Mouse (Mus musculus): ENCODE results near the gene Slc35f4. TPM values are rescaled to one million over a fixed set of nuclear protein-coding genes. Genes with fewer than 3 reads are reported as not detected.

Slc35f4 gene
- not detected in 2 replicates for polyA plus RNA-seq (2012)

- no peaks in the 10 kb centered on the region for H3K9me3 ChIP-seq (ENCODE audit: control insufficient read depth, low read length)
- H3K27me3 ChIP-seq (ENCODE audit: control insufficient read depth) = peaks cover 10% of the 10 kb centered on the region
- H3K36me3 ChIP-seq (ENCODE audit: control insufficient read depth) = no peaks in the 10 kb centered on the region
- no peaks in the 10 kb centered on the region for H3K4me1 ChIP-seq (ENCODE audit: control insufficient read depth)
- no peak within 1 kb of the TSS for H3K4me3 ChIP-seq (replicated peaks)
- TF ChIP-seq GATA1 (IDR thresholded peaks at IDR 0.05; ENCODE audit: low read length) (no peak), TAL1 (IDR thresholded peaks at IDR 0.05; ENCODE audit: low read length) (no peak)
Observed at GRCm38 (mm10) chr14:49525931-49526291, at the start of gene Slc35f4. Gene Slc35f4 (minus strand): TSS chr14:49526046.

GRCm38 (mm10) chr14:49568369-49568768, 42.5 kb upstream of the Slc35f4 start:
- Histone ChIP-seq H3K36me3 (ENCODE audit: control insufficient read depth) (no peaks in the 10 kb centered on the region), H3K4me3 (replicated peaks) (no peak overlapping the region), H3K27me3 (ENCODE audit: control insufficient read depth) (no peaks in the 10 kb centered on the region), H3K9me3 (ENCODE audit: control insufficient read depth, low read length) (no peaks in the 10 kb centered on the region), H3K4me1 (ENCODE audit: control insufficient read depth) (no peaks in the 10 kb centered on the region)
- no peak for TF ChIP-seq GATA1 (IDR thresholded peaks at IDR 0.05; ENCODE audit: low read length)
- TF ChIP-seq TAL1 (IDR thresholded peaks at IDR 0.05; ENCODE audit: low read length) = no peak

DNA sequence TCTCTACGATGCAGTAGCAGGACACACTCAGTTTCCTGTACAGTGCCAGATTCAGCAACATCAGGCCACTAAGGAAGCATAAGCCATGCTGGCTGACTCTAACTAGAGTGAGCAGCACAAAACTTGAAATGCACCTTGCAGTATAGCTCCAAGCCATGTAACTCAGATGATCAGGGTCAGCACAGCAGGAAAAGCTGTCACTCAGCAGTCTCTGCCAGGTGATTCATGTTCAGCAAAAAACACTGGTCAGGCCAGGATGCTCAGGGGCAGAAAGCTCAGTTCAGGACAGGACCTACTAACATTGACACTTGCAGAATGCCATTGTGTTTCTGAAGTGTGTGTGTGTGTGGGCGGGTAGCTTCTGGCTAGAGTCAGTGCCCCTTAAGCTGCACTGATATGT, 34.9 kb upstream of the Slc35f4 start:
- no peaks in the 10 kb centered on the region for H3K36me3 ChIP-seq (ENCODE audit: control insufficient read depth)
- no peaks in the 10 kb centered on the region for H3K27me3 ChIP-seq (ENCODE audit: control insufficient read depth)
- H3K9me3 ChIP-seq (ENCODE audit: control insufficient read depth, low read length) = no peaks in the 10 kb centered on the region
- no peak for TF ChIP-seq GATA1 (IDR thresholded peaks at IDR 0.05; ENCODE audit: low read length)
- no peak for TF ChIP-seq TAL1 (IDR thresholded peaks at IDR 0.05; ENCODE audit: low read length)
- H3K4me3 ChIP-seq (replicated peaks) = no peak overlapping the region
- no peaks in the 10 kb centered on the region for H3K4me1 ChIP-seq (ENCODE audit: control insufficient read depth)

DNA sequence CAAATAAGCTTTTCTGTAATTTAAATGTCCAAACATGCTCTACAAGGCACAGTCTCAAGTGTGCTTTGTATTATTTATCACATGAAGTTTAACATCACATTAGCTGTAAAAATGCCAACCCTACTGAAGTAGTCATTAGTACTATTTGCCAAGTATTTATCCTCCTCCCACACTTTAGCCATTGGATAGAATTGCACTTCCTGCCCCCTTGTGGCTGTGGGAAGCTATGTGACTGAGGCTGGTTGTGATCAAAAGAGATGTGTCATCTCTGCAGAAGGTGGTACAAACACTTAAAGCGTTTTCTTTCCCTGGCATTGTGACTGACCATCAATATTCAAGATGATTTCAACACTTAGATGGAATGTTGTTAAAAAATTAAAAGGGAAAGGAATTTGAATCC, 14.3 kb upstream of the Slc35f4 start:
- Histone ChIP-seq H3K36me3 (ENCODE audit: control insufficient read depth) (no peaks in the 10 kb centered on the region), H3K4me3 (replicated peaks) (no peak overlapping the region), H3K9me3 (ENCODE audit: control insufficient read depth, low read length) (no peaks in the 10 kb centered on the region), H3K4me1 (ENCODE audit: control insufficient read depth) (no peaks in the 10 kb centered on the region), H3K27me3 (ENCODE audit: control insufficient read depth) (no peaks in the 10 kb centered on the region)
- no peak for TF ChIP-seq TAL1 (IDR thresholded peaks at IDR 0.05; ENCODE audit: low read length)
- no peak for TF ChIP-seq GATA1 (IDR thresholded peaks at IDR 0.05; ENCODE audit: low read length)

GRCm38 (mm10) chr14:49525176-49525930, 493 bp downstream of the Slc35f4 start:
- Histone ChIP-seq H3K36me3 (ENCODE audit: control insufficient read depth) (no peaks in the 10 kb centered on the region), H3K4me3 (replicated peaks) (no peak overlapping the region), H3K27me3 (ENCODE audit: control insufficient read depth) (peaks cover 10% of the 10 kb centered on the region), H3K4me1 (ENCODE audit: control insufficient read depth) (no peaks in the 10 kb centered on the region), H3K9me3 (ENCODE audit: control insufficient read depth, low read length) (no peaks in the 10 kb centered on the region)
- no peak for TF ChIP-seq TAL1 (IDR thresholded peaks at IDR 0.05; ENCODE audit: low read length)
- TF ChIP-seq GATA1 (IDR thresholded peaks at IDR 0.05; ENCODE audit: low read length) = no peak

- H3K4me1 ChIP-seq (ENCODE audit: control insufficient read depth) = no peaks in the 10 kb centered on the region
- TF ChIP-seq TAL1 (IDR thresholded peaks at IDR 0.05; ENCODE audit: low read length) (no peak), GATA1 (IDR thresholded peaks at IDR 0.05; ENCODE audit: low read length) (no peak)
- no peaks in the 10 kb centered on the region for H3K36me3 ChIP-seq (ENCODE audit: control insufficient read depth)
- peaks cover 10% of the 10 kb centered on the region for H3K27me3 ChIP-seq (ENCODE audit: control insufficient read depth)
- no peaks in the 10 kb centered on the region for H3K9me3 ChIP-seq (ENCODE audit: control insufficient read depth, low read length)
- no peak overlapping the region for H3K4me3 ChIP-seq (replicated peaks)
Observed at GRCm38 (mm10) chr14:49524665-49525064, 1.2 kb downstream of the Slc35f4 start.

- H3K9me3 ChIP-seq (ENCODE audit: control insufficient read depth, low read length) = no peaks in the 10 kb centered on the region
- no peaks in the 10 kb centered on the region for H3K27me3 ChIP-seq (ENCODE audit: control insufficient read depth)
- no peak for TF ChIP-seq TAL1 (IDR thresholded peaks at IDR 0.05; ENCODE audit: low read length)
- TF ChIP-seq GATA1 (IDR thresholded peaks at IDR 0.05; ENCODE audit: low read length) = no peak
- no peaks in the 10 kb centered on the region for H3K4me1 ChIP-seq (ENCODE audit: control insufficient read depth)
- no peak overlapping the region for H3K4me3 ChIP-seq (replicated peaks)
- H3K36me3 ChIP-seq (ENCODE audit: control insufficient read depth) = no peaks in the 10 kb centered on the region
Observed at GRCm38 (mm10) chr14:49515096-49515665, 10.7 kb downstream of the Slc35f4 start.

- no peak for TF ChIP-seq GATA1 (IDR thresholded peaks at IDR 0.05; ENCODE audit: low read length)
- no peak for TF ChIP-seq TAL1 (IDR thresholded peaks at IDR 0.05; ENCODE audit: low read length)
- no peaks in the 10 kb centered on the region for H3K4me1 ChIP-seq (ENCODE audit: control insufficient read depth)
- H3K9me3 ChIP-seq (ENCODE audit: control insufficient read depth, low read length) = no peaks in the 10 kb centered on the region
- H3K27me3 ChIP-seq (ENCODE audit: control insufficient read depth) = no peaks in the 10 kb centered on the region
- no peak overlapping the region for H3K4me3 ChIP-seq (replicated peaks)
- H3K36me3 ChIP-seq (ENCODE audit: control insufficient read depth) = no peaks in the 10 kb centered on the region
Observed at GRCm38 (mm10) chr14:49514137-49514536, 11.7 kb downstream of the Slc35f4 start.

DNA sequence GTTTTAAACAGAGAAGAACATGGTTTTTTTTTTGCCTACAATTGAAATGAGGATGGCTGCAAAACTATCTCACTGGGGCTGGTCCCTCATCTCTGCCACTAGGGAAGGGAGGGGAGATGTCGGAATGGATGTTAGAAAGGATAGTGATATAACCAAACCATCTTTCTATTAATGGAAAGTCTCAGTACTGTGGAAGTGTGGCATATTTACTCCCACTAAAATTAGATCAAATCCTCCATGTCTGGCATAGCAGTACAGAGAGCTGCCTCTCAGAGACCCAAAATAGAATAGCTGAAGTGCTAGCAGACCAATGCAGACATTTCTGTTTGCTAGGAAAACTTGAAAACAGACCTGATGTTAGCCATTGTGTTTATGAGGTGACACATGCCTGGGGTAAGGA, 30.7 kb downstream of the Slc35f4 start:
- no peaks in the 10 kb centered on the region for H3K36me3 ChIP-seq (ENCODE audit: control insufficient read depth)
- TF ChIP-seq TAL1 (IDR thresholded peaks at IDR 0.05; ENCODE audit: low read length) = no peak
- TF ChIP-seq GATA1 (IDR thresholded peaks at IDR 0.05; ENCODE audit: low read length) = no peak
- H3K4me3 ChIP-seq (replicated peaks) = no peak overlapping the region
- H3K9me3 ChIP-seq (ENCODE audit: control insufficient read depth, low read length) = no peaks in the 10 kb centered on the region
- no peaks in the 10 kb centered on the region for H3K27me3 ChIP-seq (ENCODE audit: control insufficient read depth)
- no peaks in the 10 kb centered on the region for H3K4me1 ChIP-seq (ENCODE audit: control insufficient read depth)
